Mouse (Mus musculus): ENCODE measurements around the gene Mbtps2. TPM values are rescaled to one million over a fixed set of nuclear protein-coding genes. Genes with fewer than 3 reads are reported as not detected.

The Mbtps2 gene
- polyA plus RNA-seq, 1 experiment from 2014 or later = 28.7 TPM

- Histone ChIP-seq H3K36me3 (ENCODE audit: control insufficient read depth, insufficient read depth, low read length) (no peaks in the 10 kb centered on the region), H3K9me3 (ENCODE audit: control insufficient read depth, low read length) (no peaks in the 10 kb centered on the region), H3K9ac (ENCODE audit: low read length) (no peak overlapping the region), H3K4me3 (ENCODE audit: low read depth, low read length) (no peak overlapping the region), H3K27ac (replicated peaks; ENCODE audit: low read depth, low read length) (no peak overlapping the region), H3K4me2 (ENCODE audit: low read depth, severe bottlenecking) (no peak overlapping the region), H3K27me3 (ENCODE audit: control insufficient read depth, insufficient read depth, low read length) (no peaks in the 10 kb centered on the region), H3K4me1 (ENCODE audit: control insufficient read depth, insufficient read depth, low read length) (no peaks in the 10 kb centered on the region)
- WGBS = 85% methylated on average over 6 of the region's 6 CpGs
- DNase-seq (ENCODE audit: low spot score) (no peak), ATAC-seq (ENCODE audit: insufficient number of reproducible peaks, low FRiP score, low TSS enrichment, low read depth) (no peak)
These were observed 19.4 kb downstream of the Mbtps2 start for GRCm38 (mm10) chrX:157579108-157579614.

GRCm38 (mm10) chrX:157574683-157575082, 23.8 kb downstream of the Mbtps2 start:
- no peak overlapping the region for H3K4me3 ChIP-seq (ENCODE audit: low read depth, low read length)
- no peak overlapping the region for H3K27ac ChIP-seq (replicated peaks; ENCODE audit: low read depth, low read length)
- H3K4me1 ChIP-seq (ENCODE audit: control insufficient read depth, insufficient read depth, low read length) = no peaks in the 10 kb centered on the region
- H3K27me3 ChIP-seq (ENCODE audit: control insufficient read depth, insufficient read depth, low read length) = no peaks in the 10 kb centered on the region
- H3K36me3 ChIP-seq (ENCODE audit: control insufficient read depth, insufficient read depth, low read length) = no peaks in the 10 kb centered on the region
- ATAC-seq (ENCODE audit: insufficient number of reproducible peaks, low FRiP score, low TSS enrichment, low read depth) (no peak), DNase-seq (ENCODE audit: low spot score) (no peak)
- H3K4me2 ChIP-seq (ENCODE audit: low read depth, severe bottlenecking) = no peak overlapping the region
- H3K9ac ChIP-seq (ENCODE audit: low read length) = no peak overlapping the region
- H3K9me3 ChIP-seq (ENCODE audit: control insufficient read depth, low read length) = no peaks in the 10 kb centered on the region
- WGBS = 91% methylated on average over 2 of the region's 2 CpGs

- H3K36me3 ChIP-seq (ENCODE audit: control insufficient read depth, insufficient read depth, low read length) = no peaks in the 10 kb centered on the region
- no peaks in the 10 kb centered on the region for H3K4me1 ChIP-seq (ENCODE audit: control insufficient read depth, insufficient read depth, low read length)
- no peaks in the 10 kb centered on the region for H3K27me3 ChIP-seq (ENCODE audit: control insufficient read depth, insufficient read depth, low read length)
- H3K9ac ChIP-seq (ENCODE audit: low read length) = no peak within 1 kb of the TSS
- H3K4me2 ChIP-seq (ENCODE audit: low read depth, severe bottlenecking) = no peak within 1 kb of the TSS
- ATAC-seq (ENCODE audit: insufficient number of reproducible peaks, low FRiP score, low TSS enrichment, low read depth) (no peak), DNase-seq (ENCODE audit: low spot score) (no peak)
- H3K4me3 ChIP-seq (ENCODE audit: low read depth, low read length) = no peak within 1 kb of the TSS
- 92% methylated on average over 26 of the region's 26 CpGs for WGBS
- no peak within 1 kb of the TSS for H3K27ac ChIP-seq (replicated peaks; ENCODE audit: low read depth, low read length)
- H3K9me3 ChIP-seq (ENCODE audit: control insufficient read depth, low read length) = no peaks in the 10 kb centered on the region
These were observed 29.7 kb downstream of the Mbtps2 start, which contains the start of gene Yy2 for GRCm38 (mm10) chrX:157568840-157569239. Gene Yy2 (minus strand): TSS chrX:157568985.

- Histone ChIP-seq H3K9ac (ENCODE audit: low read length) (no peak overlapping the region), H3K27me3 (ENCODE audit: control insufficient read depth, insufficient read depth, low read length) (no peaks in the 10 kb centered on the region), H3K36me3 (ENCODE audit: control insufficient read depth, insufficient read depth, low read length) (no peaks in the 10 kb centered on the region), H3K9me3 (ENCODE audit: control insufficient read depth, low read length) (no peaks in the 10 kb centered on the region), H3K27ac (replicated peaks; ENCODE audit: low read depth, low read length) (no peak overlapping the region), H3K4me1 (ENCODE audit: control insufficient read depth, insufficient read depth, low read length) (no peaks in the 10 kb centered on the region), H3K4me2 (ENCODE audit: low read depth, severe bottlenecking) (no peak overlapping the region), H3K4me3 (ENCODE audit: low read depth, low read length) (no peak overlapping the region)
- DNase-seq (ENCODE audit: low spot score) = no peak
- ATAC-seq (ENCODE audit: insufficient number of reproducible peaks, low FRiP score, low TSS enrichment, low read depth) = no peak
- 81% methylated on average over 10 of the region's 10 CpGs for WGBS
These were observed 34.7 kb downstream of the Mbtps2 start for GRCm38 (mm10) chrX:157563794-157564193.

GRCm38 (mm10) chrX:157547082-157547481, 51.4 kb downstream of the Mbtps2 start:
- Histone ChIP-seq H3K4me2 (ENCODE audit: low read depth, severe bottlenecking) (no peak overlapping the region), H3K9ac (ENCODE audit: low read length) (no peak overlapping the region), H3K9me3 (ENCODE audit: control insufficient read depth, low read length) (no peaks in the 10 kb centered on the region), H3K4me1 (ENCODE audit: control insufficient read depth, insufficient read depth, low read length) (no peaks in the 10 kb centered on the region), H3K36me3 (ENCODE audit: control insufficient read depth, insufficient read depth, low read length) (no peaks in the 10 kb centered on the region), H3K27ac (replicated peaks; ENCODE audit: low read depth, low read length) (no peak overlapping the region), H3K4me3 (ENCODE audit: low read depth, low read length) (no peak overlapping the region), H3K27me3 (ENCODE audit: control insufficient read depth, insufficient read depth, low read length) (no peaks in the 10 kb centered on the region)
- WGBS = 40% methylated on average over 3 of the region's 3 CpGs
- no peak for DNase-seq (ENCODE audit: low spot score)
- ATAC-seq (ENCODE audit: insufficient number of reproducible peaks, low FRiP score, low TSS enrichment, low read depth) = no peak

- no peak overlapping the region for H3K4me2 ChIP-seq (ENCODE audit: low read depth, severe bottlenecking)
- ATAC-seq (ENCODE audit: insufficient number of reproducible peaks, low FRiP score, low TSS enrichment, low read depth) (no peak), DNase-seq (ENCODE audit: low spot score) (no peak)
- H3K9me3 ChIP-seq (ENCODE audit: control insufficient read depth, low read length) = no peaks in the 10 kb centered on the region
- H3K36me3 ChIP-seq (ENCODE audit: control insufficient read depth, insufficient read depth, low read length) = no peaks in the 10 kb centered on the region
- H3K27ac ChIP-seq (replicated peaks; ENCODE audit: low read depth, low read length) = no peak overlapping the region
- WGBS = 65% methylated on average over 5 of the region's 5 CpGs
- no peak overlapping the region for H3K9ac ChIP-seq (ENCODE audit: low read length)
- 0 out of 2 replicates have a peak, but pooled peaks cover under 1% of the 10 kb centered on the region for H3K4me1 ChIP-seq (ENCODE audit: control insufficient read depth, insufficient read depth, low read length)
- no peak overlapping the region for H3K4me3 ChIP-seq (ENCODE audit: low read depth, low read length)
- no peaks in the 10 kb centered on the region for H3K27me3 ChIP-seq (ENCODE audit: control insufficient read depth, insufficient read depth, low read length)
These were observed 92.1 kb downstream of the Mbtps2 start for GRCm38 (mm10) chrX:157506400-157506799.

GRCm38 (mm10) chrX:157504506-157504905, 94.0 kb downstream of the Mbtps2 start:
- 71% methylated on average over 1 of the region's 1 CpGs for WGBS
- H3K27ac ChIP-seq (replicated peaks; ENCODE audit: low read depth, low read length) = no peak overlapping the region

GRCm38 (mm10) chrX:157501871-157502270, 96.6 kb downstream of the Mbtps2 start:
- Histone ChIP-seq H3K9ac (ENCODE audit: low read length) (no peak overlapping the region), H3K36me3 (ENCODE audit: control insufficient read depth, insufficient read depth, low read length) (no peaks in the 10 kb centered on the region), H3K4me1 (ENCODE audit: control insufficient read depth, insufficient read depth, low read length) (0 out of 2 replicates have a peak, but pooled peaks cover 2% of the 10 kb centered on the region), H3K27me3 (ENCODE audit: control insufficient read depth, insufficient read depth, low read length) (no peaks in the 10 kb centered on the region), H3K4me3 (ENCODE audit: low read depth, low read length) (no peak overlapping the region), H3K9me3 (ENCODE audit: control insufficient read depth, low read length) (no peaks in the 10 kb centered on the region), H3K27ac (replicated peaks; ENCODE audit: low read depth, low read length) (no peak overlapping the region), H3K4me2 (ENCODE audit: low read depth, severe bottlenecking) (no peak overlapping the region)
- DNase-seq (ENCODE audit: low spot score) (no peak), ATAC-seq (ENCODE audit: insufficient number of reproducible peaks, low FRiP score, low TSS enrichment, low read depth) (no peak)
- WGBS = 61% methylated on average over 2 of the region's 2 CpGs

More at GRCm38 (mm10) chrX:157504506-157504905, 94.0 kb downstream of the Mbtps2 start:
- H3K9ac ChIP-seq (ENCODE audit: low read length) = no peak overlapping the region
- H3K27me3 ChIP-seq (ENCODE audit: control insufficient read depth, insufficient read depth, low read length) = no peaks in the 10 kb centered on the region
- H3K4me2 ChIP-seq (ENCODE audit: low read depth, severe bottlenecking) = no peak overlapping the region
- DNase-seq (ENCODE audit: low spot score) (no peak), ATAC-seq (ENCODE audit: insufficient number of reproducible peaks, low FRiP score, low TSS enrichment, low read depth) (no peak)
- H3K9me3 ChIP-seq (ENCODE audit: control insufficient read depth, low read length) = no peaks in the 10 kb centered on the region
- H3K4me3 ChIP-seq (ENCODE audit: low read depth, low read length) = no peak overlapping the region
- H3K36me3 ChIP-seq (ENCODE audit: control insufficient read depth, insufficient read depth, low read length) = no peaks in the 10 kb centered on the region
- 0 out of 2 replicates have a peak, but pooled peaks cover 2% of the 10 kb centered on the region for H3K4me1 ChIP-seq (ENCODE audit: control insufficient read depth, insufficient read depth, low read length)

GRCm38 (mm10) chrX:157500004-157500403, 98.5 kb downstream of the Mbtps2 start:
- 78% methylated on average over 8 of the region's 8 CpGs for WGBS
- 0 out of 2 replicates have a peak, but pooled peaks cover 2% of the 10 kb centered on the region for H3K4me1 ChIP-seq (ENCODE audit: control insufficient read depth, insufficient read depth, low read length)
- DNase-seq (ENCODE audit: low spot score) (no peak), ATAC-seq (ENCODE audit: insufficient number of reproducible peaks, low FRiP score, low TSS enrichment, low read depth) (no peak)
- no peak overlapping the region for H3K9ac ChIP-seq (ENCODE audit: low read length)
- H3K9me3 ChIP-seq (ENCODE audit: control insufficient read depth, low read length) = no peaks in the 10 kb centered on the region
- no peaks in the 10 kb centered on the region for H3K36me3 ChIP-seq (ENCODE audit: control insufficient read depth, insufficient read depth, low read length)
- no peaks in the 10 kb centered on the region for H3K27me3 ChIP-seq (ENCODE audit: control insufficient read depth, insufficient read depth, low read length)
- no peak overlapping the region for H3K4me2 ChIP-seq (ENCODE audit: low read depth, severe bottlenecking)
- H3K27ac ChIP-seq (replicated peaks; ENCODE audit: low read depth, low read length) = no peak overlapping the region
- H3K4me3 ChIP-seq (ENCODE audit: low read depth, low read length) = no peak overlapping the region

All from limb, embryonic 11.5 days (tissue).